Mouse (Mus musculus) megakaryocyte, embryonic 14.5 days (primary cell): Measurements from ENCODE around the gene Doc2a.

Experiments used
- FLI1 ChIP-seq: IDR thresholded peaks from 2 replicates; pipeline ENCODE4 v1.6.1; 2012; ENCODE audit warnings: low read length, inconsistent platforms, mixed read lengths
- GATA1 ChIP-seq: IDR thresholded peaks from 3 replicates; pipeline ENCODE4 v1.6.1; 2012; ENCODE audit warnings: mixed read lengths, low read length, inconsistent platforms, borderline replicate concordance

- TF ChIP-seq FLI1 (no peak; the same call in 1 of the 2 replicates), GATA1 (no peak)
Measured at GRCm38 (mm10) chr7:126862147-126862784, 15.1 kb downstream of the Doc2a start, which contains the start of gene Ino80e.
